Mouse (Mus musculus): ENCODE data around the gene Cemip2. TPM values are rescaled to one million over a fixed set of nuclear protein-coding genes. Genes with fewer than 3 reads are reported as not detected.

Cemip2 gene
- total RNA-seq (2014; fragmentation: Nextera tagmentation) (4.5 and 7.7 TPM in 2 replicates), total RNA-seq (2017) (10.6 and 10.9 TPM in 2 replicates), polyA plus RNA-seq (2012) (1.7 and 2.5 TPM in 2 replicates)

DNA sequence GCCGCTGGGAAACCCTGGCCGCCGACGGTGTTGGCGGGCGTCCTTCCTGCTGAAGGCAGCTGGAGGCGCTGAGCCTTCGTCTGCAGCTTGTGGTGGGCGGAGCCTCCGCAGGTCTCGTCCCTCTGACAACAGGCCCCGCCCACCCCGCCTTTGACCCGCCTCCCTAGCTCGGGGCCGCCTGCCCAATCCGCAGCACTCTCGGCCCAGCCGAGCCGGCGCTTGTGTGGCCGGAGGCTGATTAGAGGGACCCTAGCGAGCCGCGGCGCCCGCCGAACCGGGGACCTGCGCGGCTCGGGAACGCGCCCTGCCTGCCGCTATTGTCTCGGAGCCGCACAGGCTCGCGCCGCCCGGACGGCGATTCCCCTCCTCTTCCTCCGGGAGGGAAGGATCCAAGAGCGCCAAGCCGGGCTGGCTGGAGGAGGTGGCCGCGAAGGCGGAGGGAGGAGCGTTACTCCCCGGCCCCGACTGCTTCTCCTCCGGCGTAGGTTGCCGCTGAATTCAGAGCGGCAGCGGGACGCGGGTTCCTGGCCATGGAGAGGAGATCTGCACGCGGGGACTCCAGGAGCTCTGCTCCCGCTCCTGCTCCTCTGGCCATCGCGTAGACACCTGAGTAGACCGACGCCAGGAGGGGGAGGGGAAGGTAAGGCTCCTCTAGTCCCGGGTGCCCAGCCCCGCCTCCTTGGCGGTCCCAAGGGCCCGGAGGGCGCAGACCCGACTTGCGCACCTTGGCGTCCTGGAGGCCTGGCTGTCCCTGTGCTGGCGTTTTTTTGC lies at the start of gene Cemip2:
Cemip2 (plus strand) TSS at position 196 of the 771 bp plus-strand sequence.
- H3K4me1 ChIP-seq (ENCODE audit: insufficient read depth, low read depth, low read length): peaks cover 32% of the 10 kb centered on the region
- peaks cover 12% of the 10 kb centered on the region for H3K36me3 ChIP-seq (replicated peaks)
- DNase-seq (ENCODE audit: low spot score): peak; percentile 93
- peak within 1 kb of the TSS; percentile 90 for H3K4me3 ChIP-seq (ENCODE audit: low read depth, low read length)
- no peak for TF ChIP-seq GATA2 (IDR thresholded peaks at IDR 0.05; ENCODE audit: borderline replicate concordance, low read depth, low read length)
- TF ChIP-seq CTCF (IDR thresholded peaks at IDR 0.05; ENCODE audit: low read depth, low read length): no peak
- no peak for TF ChIP-seq TAL1 (conservative IDR thresholded peaks at IDR 0.05; ENCODE audit: low read depth, low read length)
- ATAC-seq (ENCODE audit: extremely low read depth, insufficient number of reproducible peaks, low FRiP score, poor library complexity, severe bottlenecking): peak; percentile 83
- no peaks in the 10 kb centered on the region for H3K9me3 ChIP-seq (replicated peaks)
- H3K27me3 ChIP-seq (ENCODE audit: insufficient read depth, low read length): peaks cover 22% of the 10 kb centered on the region

DNA sequence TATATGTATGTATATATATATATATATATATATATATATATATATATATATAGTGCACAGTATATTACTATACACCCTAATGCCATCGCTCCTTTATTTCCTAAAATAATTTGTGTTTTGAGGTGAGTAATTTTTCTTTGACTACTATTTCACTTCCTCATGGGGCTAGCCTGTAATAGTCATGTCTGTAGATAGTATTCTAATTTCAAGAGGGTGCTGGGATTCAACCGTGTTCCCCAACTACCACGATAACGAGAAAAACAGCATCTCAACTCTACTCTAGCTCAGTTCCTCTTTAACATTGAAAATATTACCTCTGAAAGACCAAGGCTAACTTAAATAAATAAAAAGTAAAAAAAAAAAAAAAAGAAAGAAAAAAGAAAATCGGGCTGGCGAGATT lies 49.8 kb upstream of the Cemip2 start:
- no peaks in the 10 kb centered on the region for H3K36me3 ChIP-seq (replicated peaks)
- ATAC-seq (ENCODE audit: extremely low read depth, insufficient number of reproducible peaks, low FRiP score, poor library complexity, severe bottlenecking): no peak
- no peak for TF ChIP-seq GATA1 (IDR thresholded peaks at IDR 0.05; ENCODE audit: borderline replicate concordance, low read length)
- no peak for TF ChIP-seq CTCF (IDR thresholded peaks at IDR 0.05; ENCODE audit: low read depth, low read length)
- no peak for TF ChIP-seq TAL1 (conservative IDR thresholded peaks at IDR 0.05; ENCODE audit: low read depth, low read length)
- TF ChIP-seq GATA2 (IDR thresholded peaks at IDR 0.05; ENCODE audit: borderline replicate concordance, low read depth, low read length): no peak
- no peak for TF ChIP-seq POLR2AphosphoS5 (IDR thresholded peaks at IDR 0.05; ENCODE audit: insufficient replicate concordance, low read depth, low read length)
- no peaks in the 10 kb centered on the region for H3K9me3 ChIP-seq (replicated peaks)
- no peaks in the 10 kb centered on the region for H3K4me1 ChIP-seq (ENCODE audit: insufficient read depth, low read depth, low read length)
- no peak overlapping the region for H3K4me3 ChIP-seq (ENCODE audit: low read depth, low read length)
- no peaks in the 10 kb centered on the region for H3K27me3 ChIP-seq (ENCODE audit: insufficient read depth, low read length)
- no peak for DNase-seq (ENCODE audit: low spot score)

DNA sequence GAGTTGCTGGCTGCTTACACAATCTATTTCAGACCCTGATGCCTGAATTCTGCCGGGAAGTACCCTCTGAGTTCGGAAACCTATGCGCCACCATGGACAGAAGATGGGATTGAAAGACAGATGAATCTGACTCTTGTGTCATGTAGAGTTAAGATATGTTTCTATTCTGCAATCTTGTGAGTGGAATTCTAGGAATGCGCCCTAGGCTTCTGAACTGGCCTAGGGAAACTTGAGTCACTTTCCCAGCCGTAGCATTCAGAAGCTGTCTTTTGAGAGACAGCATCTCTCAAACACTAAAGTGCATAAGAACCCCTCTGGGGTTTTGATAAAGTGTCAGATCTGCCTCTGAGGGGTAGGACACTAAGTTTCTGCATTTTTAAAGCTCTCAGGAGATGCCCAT lies 46.3 kb upstream of the Cemip2 start:
- no peak overlapping the region for H3K4me3 ChIP-seq (ENCODE audit: low read depth, low read length)
- DNase-seq (ENCODE audit: low spot score) (no peak), ATAC-seq (ENCODE audit: extremely low read depth, insufficient number of reproducible peaks, low FRiP score, poor library complexity, severe bottlenecking) (no peak)
- TF ChIP-seq GATA2 (IDR thresholded peaks at IDR 0.05; ENCODE audit: borderline replicate concordance, low read depth, low read length) (no peak), GATA1 (IDR thresholded peaks at IDR 0.05; ENCODE audit: borderline replicate concordance, low read length) (no peak), TAL1 (conservative IDR thresholded peaks at IDR 0.05; ENCODE audit: low read depth, low read length) (no peak), POLR2AphosphoS5 (IDR thresholded peaks at IDR 0.05; ENCODE audit: insufficient replicate concordance, low read depth, low read length) (no peak), CTCF (IDR thresholded peaks at IDR 0.05; ENCODE audit: low read depth, low read length) (no peak)
- H3K27me3 ChIP-seq (ENCODE audit: insufficient read depth, low read length): no peaks in the 10 kb centered on the region
- no peaks in the 10 kb centered on the region for H3K4me1 ChIP-seq (ENCODE audit: insufficient read depth, low read depth, low read length)
- no peaks in the 10 kb centered on the region for H3K36me3 ChIP-seq (replicated peaks)
- no peaks in the 10 kb centered on the region for H3K9me3 ChIP-seq (replicated peaks)

DNA sequence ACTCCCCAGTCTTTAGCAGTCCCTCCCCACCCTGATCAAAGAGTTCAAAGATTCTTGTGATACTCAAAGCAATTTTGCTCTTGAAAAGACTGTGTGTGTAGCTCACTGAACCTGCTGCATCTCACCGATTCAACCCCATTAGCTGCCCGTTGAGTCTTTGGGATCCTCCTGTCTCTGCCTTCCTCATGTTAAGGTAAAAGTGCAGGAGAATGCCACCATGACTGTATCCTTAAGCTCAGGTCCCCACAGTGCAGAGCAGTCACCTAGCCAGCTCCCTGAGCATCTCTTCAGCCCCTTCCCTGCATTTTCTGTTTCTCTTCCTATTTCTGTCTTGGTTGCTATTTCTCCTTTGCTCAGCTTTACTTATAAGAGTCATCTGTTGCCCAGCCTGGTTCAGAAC lies 45.0 kb upstream of the Cemip2 start:
- no peaks in the 10 kb centered on the region for H3K27me3 ChIP-seq (ENCODE audit: insufficient read depth, low read length)
- DNase-seq (ENCODE audit: low spot score) (no peak), ATAC-seq (ENCODE audit: extremely low read depth, insufficient number of reproducible peaks, low FRiP score, poor library complexity, severe bottlenecking) (no peak)
- H3K9me3 ChIP-seq (replicated peaks): no peaks in the 10 kb centered on the region
- H3K36me3 ChIP-seq (replicated peaks): no peaks in the 10 kb centered on the region
- H3K4me1 ChIP-seq (ENCODE audit: insufficient read depth, low read depth, low read length): no peaks in the 10 kb centered on the region
- no peak for TF ChIP-seq CTCF (IDR thresholded peaks at IDR 0.05; ENCODE audit: low read depth, low read length)
- no peak for TF ChIP-seq GATA2 (IDR thresholded peaks at IDR 0.05; ENCODE audit: borderline replicate concordance, low read depth, low read length)
- TF ChIP-seq POLR2AphosphoS5 (IDR thresholded peaks at IDR 0.05; ENCODE audit: insufficient replicate concordance, low read depth, low read length): no peak
- no peak overlapping the region for H3K4me3 ChIP-seq (ENCODE audit: low read depth, low read length)

DNA sequence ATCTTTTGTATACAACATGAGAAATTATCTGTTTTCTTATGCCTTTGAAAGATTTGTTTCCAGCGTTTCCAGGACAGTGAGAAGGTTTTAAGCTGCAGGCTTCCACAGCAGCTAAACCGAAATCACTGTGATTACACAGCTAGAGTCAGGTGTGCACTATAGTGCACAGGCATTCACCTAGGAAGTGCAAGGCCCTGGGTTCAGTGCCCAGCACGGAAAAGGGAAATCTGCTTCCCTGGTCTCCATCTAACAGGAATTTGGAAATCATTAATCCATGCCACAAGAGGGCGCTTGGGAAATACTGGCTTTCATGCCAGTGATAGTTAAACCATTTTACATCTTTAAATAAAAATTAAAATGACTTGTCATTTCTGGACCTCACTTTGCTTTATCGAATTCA lies 44.0 kb upstream of the Cemip2 start:
- DNase-seq (ENCODE audit: low spot score) (no peak), ATAC-seq (ENCODE audit: extremely low read depth, insufficient number of reproducible peaks, low FRiP score, poor library complexity, severe bottlenecking) (no peak)
- Histone ChIP-seq H3K4me1 (ENCODE audit: insufficient read depth, low read depth, low read length) (no peaks in the 10 kb centered on the region), H3K9me3 (replicated peaks) (no peaks in the 10 kb centered on the region), H3K4me3 (ENCODE audit: low read depth, low read length) (no peak overlapping the region), H3K27me3 (ENCODE audit: insufficient read depth, low read length) (no peaks in the 10 kb centered on the region), H3K36me3 (replicated peaks) (no peaks in the 10 kb centered on the region)
- TF ChIP-seq GATA1 (IDR thresholded peaks at IDR 0.05; ENCODE audit: borderline replicate concordance, low read length) (no peak), GATA2 (IDR thresholded peaks at IDR 0.05; ENCODE audit: borderline replicate concordance, low read depth, low read length) (no peak), CTCF (IDR thresholded peaks at IDR 0.05; ENCODE audit: low read depth, low read length) (no peak), POLR2AphosphoS5 (IDR thresholded peaks at IDR 0.05; ENCODE audit: insufficient replicate concordance, low read depth, low read length) (no peak), TAL1 (conservative IDR thresholded peaks at IDR 0.05; ENCODE audit: low read depth, low read length) (no peak)

DNA sequence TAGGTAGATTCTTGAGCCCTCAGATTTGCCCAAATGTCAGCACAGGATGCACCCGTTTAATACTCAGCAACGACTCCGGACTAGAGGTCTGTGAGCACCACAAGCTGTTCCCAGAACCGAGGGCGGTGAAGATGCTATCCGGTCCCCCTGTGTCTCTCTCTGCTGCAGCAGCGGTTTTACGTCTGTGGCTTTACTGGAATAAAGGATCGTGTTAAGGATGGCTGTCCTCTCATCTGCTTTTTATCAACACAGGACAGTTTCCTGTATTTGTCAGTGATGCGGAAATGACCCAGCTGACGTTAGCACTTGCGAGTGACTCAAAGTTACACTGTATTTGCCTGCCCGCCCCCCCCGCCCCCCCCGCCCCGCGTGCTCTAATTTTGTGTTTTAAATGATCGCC lies 40.7 kb upstream of the Cemip2 start:
- H3K36me3 ChIP-seq (replicated peaks): no peaks in the 10 kb centered on the region
- peaks cover 4% of the 10 kb centered on the region for H3K27me3 ChIP-seq (ENCODE audit: insufficient read depth, low read length)
- no peak overlapping the region for H3K4me3 ChIP-seq (ENCODE audit: low read depth, low read length)
- no peaks in the 10 kb centered on the region for H3K4me1 ChIP-seq (ENCODE audit: insufficient read depth, low read depth, low read length)
- no peak for DNase-seq (ENCODE audit: low spot score)
- ATAC-seq (ENCODE audit: extremely low read depth, insufficient number of reproducible peaks, low FRiP score, poor library complexity, severe bottlenecking): no peak
- H3K9me3 ChIP-seq (replicated peaks): no peaks in the 10 kb centered on the region
- TF ChIP-seq TAL1 (conservative IDR thresholded peaks at IDR 0.05; ENCODE audit: low read depth, low read length) (no peak), GATA2 (IDR thresholded peaks at IDR 0.05; ENCODE audit: borderline replicate concordance, low read depth, low read length) (no peak), CTCF (IDR thresholded peaks at IDR 0.05; ENCODE audit: low read depth, low read length) (no peak), GATA1 (IDR thresholded peaks at IDR 0.05; ENCODE audit: borderline replicate concordance, low read length) (no peak), POLR2AphosphoS5 (IDR thresholded peaks at IDR 0.05; ENCODE audit: insufficient replicate concordance, low read depth, low read length) (no peak)
